ENCODE assay signal across 8 mouse cellular contexts in the genomic region with DNA sequence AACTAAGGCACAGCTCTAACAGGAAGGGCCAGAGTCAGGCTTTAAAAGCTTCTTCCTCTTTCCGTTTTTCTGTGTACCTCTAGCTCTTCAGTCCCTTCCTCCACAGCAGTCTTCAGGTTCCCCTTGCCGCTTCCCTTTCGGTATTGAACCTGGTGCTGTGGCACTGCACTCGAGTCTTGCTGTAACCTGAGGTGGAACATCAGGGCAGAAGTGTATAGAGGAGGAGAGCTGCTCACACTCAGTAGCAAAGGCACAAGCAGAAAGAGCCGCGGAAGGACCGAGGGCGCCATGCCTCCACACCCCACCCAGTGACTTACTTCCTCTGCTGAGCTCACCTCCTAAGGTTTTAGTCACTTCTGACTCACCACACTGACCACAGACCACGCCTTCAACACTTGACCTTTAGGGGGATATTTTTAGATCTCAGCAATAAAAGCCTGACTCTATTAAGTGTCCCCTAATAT. TPM values are rescaled to one million over a fixed set of nuclear protein-coding genes. Genes with fewer than 3 reads are reported as not detected.
DNase-seq lines count a peak whose midpoint lies in the region; ATAC-seq and TF ChIP-seq lines count a peak whose summit lies in the region.

Gene Cdk14 (minus strand): TSS at position 321 of the 464 bp plus-strand sequence.

- H3K4me1 ChIP-seq in embryonic facial prominence, embryonic 14.5 days (ENCODE audit: control insufficient read depth, insufficient read depth, low read length) = no peaks in the 10 kb centered on the region
- H3K4me1 ChIP-seq in hindbrain, embryonic 14.5 days (replicated peaks; ENCODE audit: control insufficient read depth, insufficient read depth, low read length) = no peaks in the 10 kb centered on the region
- no peaks in the 10 kb centered on the region for H3K4me1 ChIP-seq in liver, embryonic 14.5 days (replicated peaks; ENCODE audit: control insufficient read depth in 2 of 2, insufficient read depth in 2 of 2, low read length in 1 of 2)

- no peaks in the 10 kb centered on the region for H3K36me3 ChIP-seq in embryonic facial prominence, embryonic 14.5 days (ENCODE audit: control insufficient read depth, insufficient read depth, low read length)
- no peaks in the 10 kb centered on the region for H3K36me3 ChIP-seq in hindbrain, embryonic 14.5 days (replicated peaks; ENCODE audit: control insufficient read depth, insufficient read depth)
- H3K36me3 ChIP-seq in liver, embryonic 14.5 days (replicated peaks; ENCODE audit: control insufficient read depth, insufficient read depth, low read depth) = no peaks in the 10 kb centered on the region

- no peak for TF ChIP-seq CTCF in liver, embryonic 14.5 days (IDR thresholded peaks at IDR 0.05; ENCODE audit: low read depth)

- H3K9me3 ChIP-seq in embryonic facial prominence, embryonic 14.5 days (ENCODE audit: control insufficient read depth, low read length) = no peaks in the 10 kb centered on the region
- no peaks in the 10 kb centered on the region for H3K9me3 ChIP-seq in hindbrain, embryonic 14.5 days (ENCODE audit: control insufficient read depth, low read length)
- no peaks in the 10 kb centered on the region for H3K9me3 ChIP-seq in liver, embryonic 14.5 days (ENCODE audit: control insufficient read depth, low read length)

- H3K27me3 ChIP-seq in embryonic facial prominence, embryonic 14.5 days (replicated peaks; ENCODE audit: control insufficient read depth, insufficient read depth, low read length) = no peaks in the 10 kb centered on the region
- H3K27me3 ChIP-seq in hindbrain, embryonic 14.5 days (ENCODE audit: control insufficient read depth, insufficient read depth, low read length) = no peaks in the 10 kb centered on the region
- H3K27me3 ChIP-seq in liver, embryonic 14.5 days (ENCODE audit: control insufficient read depth, insufficient read depth, low read length) = no peaks in the 10 kb centered on the region

- 80% methylated on average over 9 of the region's 9 CpGs for WGBS in embryonic facial prominence, embryonic 14.5 days
- 91% methylated on average over 9 of the region's 9 CpGs for WGBS in hindbrain, embryonic 14.5 days
- 8% methylated on average over 9 of the region's 9 CpGs for WGBS in liver, embryonic 14.5 days (ENCODE audit: insufficient replicate concordance)

- no peak within 1 kb of the TSS for H3K4me2 ChIP-seq in embryonic facial prominence, embryonic 14.5 days (ENCODE audit: low read depth, low read length)
- no peak within 1 kb of the TSS for H3K4me2 ChIP-seq in hindbrain, embryonic 14.5 days (replicated peaks)
- H3K4me2 ChIP-seq in liver, embryonic 14.5 days (ENCODE audit: low read depth) = no peak within 1 kb of the TSS

- no peak within 1 kb of the TSS for H3K27ac ChIP-seq in embryonic facial prominence, embryonic 14.5 days (replicated peaks; ENCODE audit: low read depth, low read length)
- no peak within 1 kb of the TSS for H3K27ac ChIP-seq in hindbrain, embryonic 14.5 days
- H3K27ac ChIP-seq in liver, embryonic 14.5 days = no peak within 1 kb of the TSS

- no peak for ATAC-seq in embryonic facial prominence, embryonic 14.5 days (ENCODE audit: low read depth)
- ATAC-seq in hindbrain, embryonic 14.5 days (ENCODE audit: low FRiP score) = no peak
- ATAC-seq in liver, embryonic 14.5 days (ENCODE audit: insufficient read depth) = 0 out of 2 replicates have a peak, but pooled peaks have one; percentile 50

- no peak within 1 kb of the TSS for H3K4me3 ChIP-seq in embryonic facial prominence, embryonic 14.5 days (ENCODE audit: low read depth, low read length)
- no peak within 1 kb of the TSS for H3K4me3 ChIP-seq in hindbrain, embryonic 14.5 days (replicated peaks; ENCODE audit: low read length)
- H3K4me3 ChIP-seq in liver, embryonic 14.5 days (ENCODE audit: insufficient read depth in 1 of 2, low read depth in 2 of 2, low read length in 2 of 2) = peak within 1 kb of the TSS in 1 of 2 experiments; percentile 37; a peak in 2 of 4 replicates

- TF ChIP-seq EP300 in liver, embryonic 14.5 days (IDR thresholded peaks at IDR 0.05; ENCODE audit: low read depth) = no peak

- DNase-seq in 3134 (ENCODE audit: extremely low read depth, insufficient read length, low spot score) = peak; percentile 77
- peak; percentile 33 for DNase-seq in CD4-positive, CD25-positive, alpha-beta regulatory T cell, adult 2 months (ENCODE audit: low read depth, low spot score)
- DNase-seq in embryonic facial prominence, embryonic 14.5 days (ENCODE audit: low spot score) = no peak
- DNase-seq in hindbrain, embryonic 14.5 days (ENCODE audit: low spot score) = no peak
- DNase-seq in liver, embryonic 14.5 days (ENCODE audit: low read depth in 3 of 3, low spot score in 3 of 3) = peak in 1 of 3 experiments; percentile 28
- peak; percentile 12 for DNase-seq in naive thymus-derived CD4-positive, alpha-beta T cell, adult 2 months (ENCODE audit: low read depth)
- no peak for DNase-seq in cerebellum, postnatal 14 days
- DNase-seq in urinary bladder, postnatal 4 days (ENCODE audit: low spot score in 2 of 2) = no peak

- H3K9ac ChIP-seq in embryonic facial prominence, embryonic 14.5 days (ENCODE audit: low read depth, low read length) = no peak within 1 kb of the TSS
- no peak within 1 kb of the TSS for H3K9ac ChIP-seq in hindbrain, embryonic 14.5 days
- H3K9ac ChIP-seq in liver, embryonic 14.5 days (replicated peaks) = no peak within 1 kb of the TSS

RNA-seq across cellular contexts. Expression of gene Cdk14, which starts in this region (rescaled TPM):
- polyA plus RNA-seq in embryonic facial prominence, embryonic 14.5 days (2014; fragmentation: Nextera tagmentation; extraction: Ambion mirVana) = 33.8 and 34.0 TPM in 2 replicates
- polyA plus RNA-seq in hindbrain, embryonic 14.5 days (2014; fragmentation: Nextera tagmentation; extraction: Ambion mirVana) = 55.6 and 65.8 TPM in 2 replicates
- 0.35 and 0.68 TPM in 2 replicates for polyA plus RNA-seq in liver, embryonic 14.5 days (2012; rRNA removed)
- polyA plus RNA-seq in liver, embryonic 14.5 days (2014; fragmentation: Nextera tagmentation; extraction: Ambion mirVana) = 1.2 and 1.4 TPM in 2 replicates

Comparison
In these comparisons a context has a peak if more than half of its experiments do, and no peak if none do; other contexts are left out.
1. RNA of gene Cdk14 (polyA plus RNA-seq): 55.6 to 65.8 TPM in hindbrain, embryonic 14.5 days and 33.8 to 34.0 TPM in embryonic facial prominence, embryonic 14.5 days; 0.35 to 1.4 TPM in liver, embryonic 14.5 days; every median in the first group is over 10 times any median in the second.
2. DNase-seq: peak in 3134 (single experiment), CD4-positive, CD25-positive, alpha-beta regulatory T cell, adult 2 months (single experiment) and naive thymus-derived CD4-positive, alpha-beta T cell, adult 2 months (single experiment); none in embryonic facial prominence, embryonic 14.5 days (single experiment), hindbrain, embryonic 14.5 days (single experiment), cerebellum, postnatal 14 days (0 of 2) and urinary bladder, postnatal 4 days (0 of 2).